Mouse (Mus musculus) retina, embryonic 14.5 days (tissue): ENCODE results near the gene Ahdc1.

Experiments used
- DNase-seq: peaks from one replicate; pipeline ENCODE4 v3.0.0-alpha.2; 2015; ENCODE audit warnings: low spot score

Gene Ahdc1

GRCm38 (mm10) chr4:133055163-133055951, 44.3 kb downstream of the Ahdc1 start:
- DNase-seq: no peak

- DNase-seq: peak; percentile 86
These were observed 45.2 kb downstream of the Ahdc1 start for GRCm38 (mm10) chr4:133056069-133056890.

- no peak for DNase-seq
These were observed 46.5 kb downstream of the Ahdc1 start for GRCm38 (mm10) chr4:133057389-133058122.

- no peak for DNase-seq
These were observed 47.0 kb downstream of the Ahdc1 start for GRCm38 (mm10) chr4:133058123-133058453.

GRCm38 (mm10) chr4:133058513-133059480, 47.7 kb downstream of the Ahdc1 start:
- DNase-seq: no peak

- DNase-seq: no peak
These were observed 49.6 kb downstream of the Ahdc1 start for GRCm38 (mm10) chr4:133060702-133061101.

- DNase-seq: no peak
These were observed 50.7 kb downstream of the Ahdc1 start for GRCm38 (mm10) chr4:133061798-133062197.

GRCm38 (mm10) chr4:133062286-133062685, 51.2 kb downstream of the Ahdc1 start:
- no peak for DNase-seq

- no peak for DNase-seq
These were observed 52.1 kb downstream of the Ahdc1 start for GRCm38 (mm10) chr4:133063203-133063602.

- no peak for DNase-seq
These were observed 52.7 kb downstream of the Ahdc1 start for GRCm38 (mm10) chr4:133063799-133064198.

GRCm38 (mm10) chr4:133064791-133065190, 53.7 kb downstream of the Ahdc1 start:
- no peak for DNase-seq

- no peak for DNase-seq
These were observed 54.9 kb downstream of the Ahdc1 start for GRCm38 (mm10) chr4:133065894-133066386.

- no peak for DNase-seq
These were observed 57.5 kb downstream of the Ahdc1 start for GRCm38 (mm10) chr4:133068400-133069138.

GRCm38 (mm10) chr4:133070388-133070787, 59.3 kb downstream of the Ahdc1 start:
- DNase-seq: no peak

GRCm38 (mm10) chr4:133070821-133071372, 59.8 kb downstream of the Ahdc1 start:
- DNase-seq: no peak

- DNase-seq: no peak
These were observed 62.1 kb downstream of the Ahdc1 start for GRCm38 (mm10) chr4:133073192-133073591.

- peak; percentile 58 for DNase-seq
These were observed 63.2 kb downstream of the Ahdc1 start for GRCm38 (mm10) chr4:133074070-133074819.

- no peak for DNase-seq
These were observed 64.0 kb downstream of the Ahdc1 start for GRCm38 (mm10) chr4:133074894-133075572.

GRCm38 (mm10) chr4:133078947-133079346, 67.9 kb downstream of the Ahdc1 start:
- no peak for DNase-seq
